Mouse (Mus musculus) heart, embryonic 11.5 days (tissue): Measurements from ENCODE around the gene Col6a3. TPM values are rescaled to one million over a fixed set of nuclear protein-coding genes. Genes with fewer than 3 reads are reported as not detected.

ENCODE experiments used
- polyA plus RNA-seq: library from polyadenylated mRNA; unstranded; fragments of >200 nt; fragmentation: Nextera tagmentation; extraction: Ambion mirVana; gene quantifications from 2 replicates; pipeline ENCODE4 v1.2.1, GENCODE M21; 2014

The Col6a3 gene
- polyA plus RNA-seq, 1 experiment from 2014 or later = 5.3 TPM

Other genes with a start within 250 kb of the Col6a3 start
- 136 and 141 TPM in 2 replicates for gene Cops8, start 241.0 kb downstream of the Col6a3 start, polyA plus RNA-seq
- gene Mlph, start 71.1 kb upstream of the Col6a3 start, polyA plus RNA-seq = 0.16 TPM in 1 of 2 replicates, not detected in the other
- gene Prlh, start 109.1 kb upstream of the Col6a3 start, polyA plus RNA-seq = not detected in 2 replicates
- 0.63 TPM in 1 of 2 replicates, not detected in the other for gene Rab17, start 125.7 kb upstream of the Col6a3 start, polyA plus RNA-seq
- 115 and 138 TPM in 2 replicates for gene Lrrfip1, start 154.8 kb upstream of the Col6a3 start, polyA plus RNA-seq